Mouse (Mus musculus): Measurements from ENCODE around the gene Sgcd. TPM values are rescaled to one million over a fixed set of nuclear protein-coding genes. Genes with fewer than 3 reads are reported as not detected.

Sgcd gene
- polyA plus RNA-seq (2012; rRNA removed; ENCODE audit: low replicate concordance) = 5.3 and 15.5 TPM in 2 replicates

DNA sequence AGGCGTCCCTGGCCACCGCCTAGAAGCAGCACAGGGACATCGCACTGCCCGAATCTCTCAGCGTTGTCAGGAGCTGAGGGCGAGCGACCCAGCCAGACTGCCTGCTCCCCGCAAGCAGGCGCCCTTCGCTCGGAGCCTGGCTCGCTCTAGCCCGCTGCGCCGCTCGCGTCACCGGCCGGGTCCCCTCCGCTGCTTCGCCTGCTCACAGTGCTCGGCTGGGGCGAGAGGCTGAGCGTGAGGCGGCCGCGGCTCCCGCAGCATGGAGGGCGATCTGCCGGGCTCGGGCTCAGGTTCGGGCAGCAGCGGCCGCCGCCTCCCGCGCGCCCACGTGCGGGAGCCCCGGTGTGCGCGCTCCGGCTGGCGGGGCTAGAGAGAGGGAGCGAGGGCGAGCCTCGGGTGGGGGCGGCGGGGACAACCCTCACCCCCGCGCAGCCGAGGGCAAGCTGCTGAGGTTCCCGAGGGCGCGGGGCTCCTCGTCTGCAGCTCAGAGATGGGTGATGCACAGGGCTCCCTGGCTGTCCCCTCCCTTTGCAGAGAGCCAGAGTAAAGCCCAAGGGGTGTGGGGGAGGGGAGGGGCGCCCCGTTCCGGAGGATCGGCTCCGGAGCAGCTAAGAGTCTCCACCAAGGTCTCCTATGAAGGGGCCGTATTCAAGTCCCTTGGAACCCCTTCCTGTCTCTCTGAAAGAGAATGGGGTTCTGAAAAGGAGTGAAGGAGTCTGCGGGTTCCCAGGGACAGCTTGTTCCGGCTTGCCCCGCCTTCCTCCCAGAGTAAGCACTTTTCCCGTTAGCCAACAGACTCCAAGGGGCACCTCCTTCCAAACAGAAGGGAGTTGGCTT, at the start of gene Sgcd:
Sgcd (minus strand) TSS at position 273 of the 837 bp plus-strand sequence.

Data from subcutaneous adipose tissue, adult 2 months (tissue).